Mouse (Mus musculus) adrenal gland, adult 10 weeks (tissue): Measurements from ENCODE around the gene Pacsin2. TPM values are rescaled to one million over a fixed set of nuclear protein-coding genes. Genes with fewer than 3 reads are reported as not detected.

Experiments used
- polyA plus RNA-seq: library from polyadenylated mRNA; stranded (reverse); fragments of 350-450 nt; fragmentation: Illumina TruSeq; extraction: RNeasy Lipid Tissue Mini Kit (QIAGEN cat#74804); gene quantifications from one replicate; pipeline ENCODE4 v1.2.3, GENCODE M21; 2014; ENCODE audit warnings: low read depth, low replicate concordance

The Pacsin2 gene
- 37.5 TPM for polyA plus RNA-seq

GRCm38 (mm10) chr15:83464083-83464904 lies at the start of gene Pacsin2:
TSS of gene Pacsin2 (minus strand) at chr15:83464606.

DNA sequence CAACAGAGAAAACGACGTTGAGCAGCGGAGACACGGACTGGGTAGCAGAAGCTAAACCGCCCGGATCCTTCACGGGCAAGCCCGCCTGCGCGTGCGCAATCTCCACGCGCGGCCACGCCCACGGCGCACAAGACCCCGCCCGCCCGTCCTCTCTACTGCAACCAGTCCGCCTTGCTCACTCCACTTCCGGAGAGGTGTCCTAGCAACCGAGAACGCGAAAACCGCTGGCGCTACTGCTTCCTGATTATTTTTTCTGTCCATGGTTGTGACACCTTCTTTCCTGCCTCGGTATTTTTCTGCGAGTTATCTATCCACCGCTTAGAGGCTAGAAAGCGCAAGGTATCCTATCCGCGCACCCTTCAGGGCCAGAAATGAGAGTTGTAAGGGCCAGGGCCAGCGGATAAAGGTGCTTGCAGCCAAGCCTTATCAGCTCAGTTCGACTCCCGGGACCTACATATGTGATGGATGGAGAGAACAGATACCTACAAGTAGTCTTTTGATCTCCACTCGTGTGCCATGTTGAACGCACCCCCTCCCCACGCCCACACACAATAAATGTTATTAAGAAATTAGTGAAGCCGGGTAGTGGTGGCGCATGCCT lies 46.5 kb upstream of the Pacsin2 start, which contains the start of gene Ttll1:
Gene Ttll1 (minus strand): TSS at position 89 of the 601 bp plus-strand sequence.

DNA sequence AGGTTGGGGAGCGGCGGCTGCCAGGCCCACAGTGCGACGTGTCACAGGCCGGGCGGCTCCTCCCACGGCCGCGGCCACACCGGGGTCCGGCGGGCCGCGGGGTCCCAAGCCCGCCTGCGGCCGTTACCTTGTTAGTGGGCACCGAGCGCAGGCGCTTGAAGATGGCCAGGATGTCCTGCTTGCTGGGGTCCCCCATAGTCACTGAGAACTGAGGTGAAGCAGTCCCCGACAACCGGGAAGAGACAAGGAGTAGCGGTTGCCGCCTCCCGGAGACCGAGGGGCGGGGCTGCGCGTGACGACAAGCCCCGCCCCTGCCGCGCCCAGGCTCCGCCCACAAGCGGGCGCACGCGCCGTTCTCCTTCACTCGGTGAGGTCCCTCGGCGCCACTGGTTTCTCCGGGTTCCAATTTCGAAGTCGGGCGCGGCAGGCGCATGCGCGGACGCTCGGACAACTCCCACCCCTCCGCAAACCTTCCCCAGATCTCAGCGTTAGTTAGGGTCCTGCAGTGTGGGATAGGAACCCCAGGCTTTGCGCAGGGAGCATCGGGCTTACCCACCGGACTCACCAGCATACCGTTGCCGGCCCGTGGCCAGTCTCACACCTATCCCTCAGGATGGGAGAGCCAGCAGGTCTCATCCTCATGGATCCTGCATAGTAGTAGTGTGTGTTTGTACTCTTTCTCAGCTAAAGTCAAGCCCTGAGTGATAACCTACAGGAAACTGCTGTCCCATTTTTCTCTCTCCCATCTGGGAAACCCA lies 114.3 kb downstream of the Pacsin2 start, which contains the start of gene Arfgap3:
Gene Arfgap3 (minus strand): TSS at position 294 of the 758 bp plus-strand sequence.

Other genes starting within 250 kb of the Pacsin2 start
- 0.93 TPM for gene A4galt, start 212.8 kb downstream of the Pacsin2 start, polyA plus RNA-seq
- 13.2 TPM for gene Arfgap3, start 114.4 kb downstream of the Pacsin2 start, polyA plus RNA-seq
- 2.5 TPM for gene Ttll1, start 46.3 kb upstream of the Pacsin2 start, polyA plus RNA-seq
- not detected for gene Bik, start 62.3 kb upstream of the Pacsin2 start, polyA plus RNA-seq
- gene Tspo, start 99.0 kb upstream of the Pacsin2 start, polyA plus RNA-seq, result 4.5 TPM
- gene Mcat, start 99.2 kb upstream of the Pacsin2 start, polyA plus RNA-seq, result 3.1 TPM
- 1.6 TPM for gene Ttll12, start 130.6 kb upstream of the Pacsin2 start, polyA plus RNA-seq